Mouse (Mus musculus) layer of hippocampus, adult 2 months (tissue): ENCODE measurements around the gene Rpl4. TPM values are rescaled to one million over a fixed set of nuclear protein-coding genes. Genes with fewer than 3 reads are reported as not detected.

Experiments used
- DNase-seq, 2 experiments: peaks; one replicate each; pipeline ENCODE4 v3.0.0; 2022; ENCODE audit warnings: low spot score in 2 of 2
- H3K27ac ChIP-seq: fragments of 200-600 bp; 2 replicates; pipeline ENCODE4 v1.8.1; 2022
- H3K4me3 ChIP-seq: fragments of 200-600 bp; 2 replicates; pipeline ENCODE4 v1.8.1; 2022; ENCODE audit warnings: mild to moderate bottlenecking
- CTCF ChIP-seq: fragments of 200-600 bp; conservative IDR thresholded peaks from 2 replicates; pipeline ENCODE4 v1.8.1; 2022; ENCODE audit warnings: antibody characterized with exemption, mild to moderate bottlenecking, moderate library complexity
- microRNA-seq, 2 experiments: library from miRNA; unstranded; fragments of <30 nt; microRNA quantifications; one replicate each; pipeline ENCODE4 v1.2.0; 2021
- total RNA-seq, 2 experiments: library from RNA; stranded (reverse); gene quantifications; 2 replicates each; pipeline ENCODE4 v1.2.3; 2021

Rpl4 gene
- total RNA-seq, 2 experiments from 2014 or later, result 607 to 624 TPM

DNA sequence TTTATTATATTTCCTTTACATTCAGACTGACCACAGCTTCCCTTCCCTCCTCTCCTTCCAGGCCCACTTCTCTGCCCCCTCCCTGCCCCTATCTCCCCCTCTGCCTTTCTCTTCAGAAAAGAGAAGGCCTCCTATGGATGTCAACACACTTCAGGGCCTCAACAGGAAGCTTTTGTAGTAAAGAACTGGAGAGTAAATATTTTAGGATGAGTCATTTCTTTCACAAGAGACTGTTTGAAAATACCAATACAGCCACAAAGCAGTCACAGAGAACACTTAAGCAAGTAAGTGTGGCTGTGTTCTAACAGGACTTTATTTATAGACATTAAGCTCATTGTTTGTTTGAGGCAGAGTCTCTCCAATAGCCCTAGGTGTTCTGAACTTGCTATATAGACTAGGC, 29.2 kb downstream of the Rpl4 start:
- Histone ChIP-seq H3K4me3 (no peak overlapping the region), H3K27ac (no peak overlapping the region)
- no peak for TF ChIP-seq CTCF
- no peak for DNase-seq

DNA sequence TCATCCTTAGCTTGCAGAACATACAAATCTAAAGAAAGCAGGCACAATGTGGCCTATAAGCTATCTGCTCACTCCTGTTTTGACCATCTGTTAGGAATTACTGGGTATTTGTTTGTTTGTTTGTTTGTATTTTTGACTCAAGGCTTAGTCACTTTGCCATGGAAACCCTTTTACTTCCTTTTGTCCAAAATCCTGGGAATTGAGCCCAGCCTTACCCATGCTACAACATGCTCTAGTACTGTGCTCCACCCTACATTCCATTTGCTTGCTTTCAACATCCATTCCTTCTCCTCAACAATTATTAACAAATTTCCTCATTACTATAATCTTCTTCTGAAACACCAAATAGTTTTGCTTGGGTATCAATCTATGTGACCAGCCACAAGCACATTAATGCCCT, 29.7 kb downstream of the Rpl4 start:
- Histone ChIP-seq H3K4me3 (no peak overlapping the region), H3K27ac (no peak overlapping the region)
- TF ChIP-seq CTCF, result no peak
- no peak for DNase-seq

DNA sequence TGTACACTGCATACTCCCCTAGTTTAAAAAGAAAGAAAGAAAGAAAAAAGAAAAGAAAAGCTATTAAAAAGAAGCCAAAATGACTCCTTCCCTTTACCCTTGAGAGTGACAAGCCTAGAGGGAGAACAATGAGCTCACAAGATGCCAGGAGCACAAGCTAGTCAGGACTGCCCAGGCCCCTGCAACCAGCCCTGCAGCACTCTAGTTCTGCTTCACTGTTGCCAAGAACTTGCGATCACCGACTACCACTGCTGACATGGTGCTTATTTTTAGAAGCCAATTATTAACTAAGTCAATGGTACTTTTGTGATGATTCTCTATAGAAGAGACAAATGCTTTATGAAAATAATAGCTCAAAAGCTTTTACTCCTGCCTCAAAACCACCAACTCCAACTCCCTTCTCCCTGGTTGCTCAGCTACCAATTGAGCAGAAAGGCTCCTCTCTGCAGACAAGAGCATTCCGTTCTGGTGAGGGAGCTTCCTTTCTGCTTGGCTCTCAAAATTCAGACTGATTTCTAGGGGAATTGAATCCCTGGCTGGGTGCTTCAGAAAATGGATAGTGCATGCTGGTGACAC, 34.4 kb downstream of the Rpl4 start:
- H3K27ac ChIP-seq, result peak overlapping the region; percentile 91
- H3K4me3 ChIP-seq, result no peak overlapping the region
- TF ChIP-seq CTCF, result no peak
- DNase-seq, result no peak

DNA sequence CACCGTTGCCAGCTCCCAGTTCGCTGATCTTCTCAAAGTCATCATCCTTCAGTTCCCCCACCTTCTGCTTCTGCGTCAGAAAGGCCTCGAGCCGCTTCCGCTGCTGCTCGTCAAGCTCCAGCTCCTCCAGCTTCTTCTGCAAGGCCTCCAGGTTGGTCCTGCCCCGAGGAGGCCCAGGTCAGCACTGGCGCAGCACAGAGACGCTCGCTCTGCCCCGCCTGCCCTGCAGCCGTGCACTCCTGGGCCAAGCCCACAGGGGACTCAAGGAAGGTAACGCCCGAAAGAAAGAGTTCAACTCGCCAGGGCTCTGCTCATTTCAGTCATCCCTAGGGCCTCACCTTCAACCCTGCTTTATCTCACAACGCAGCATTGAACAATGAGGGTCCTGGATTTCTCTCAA, 41.3 kb downstream of the Rpl4 start:
- no peak for DNase-seq
- Histone ChIP-seq H3K27ac (no peak overlapping the region; the same call in 1 of the 2 replicates), H3K4me3 (no peak overlapping the region)
- no peak for TF ChIP-seq CTCF

DNA sequence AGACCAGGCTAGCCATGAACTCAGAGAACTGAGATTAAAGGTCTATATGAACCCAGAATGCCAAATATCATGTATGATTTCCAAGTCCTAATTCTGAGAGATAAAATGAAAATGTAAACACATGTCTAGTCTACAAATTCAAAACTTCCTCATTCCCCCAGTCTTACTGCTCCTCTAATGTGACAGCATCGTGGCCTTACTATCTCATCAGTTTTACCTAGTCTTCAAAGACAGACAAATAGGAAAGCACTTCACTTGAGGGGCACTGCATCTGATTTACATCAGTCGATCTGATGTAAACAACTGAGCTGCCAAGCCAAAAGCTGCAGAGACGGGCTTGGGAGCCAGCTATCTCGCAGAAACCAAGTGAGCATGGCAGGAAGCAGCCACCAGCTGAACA, 42.9 kb downstream of the Rpl4 start:
- no peak overlapping the region for H3K4me3 ChIP-seq
- no peak for DNase-seq
- H3K27ac ChIP-seq, result peak overlapping the region; percentile 32; the same call in 1 of the 2 replicates
- TF ChIP-seq CTCF, result no peak

DNA sequence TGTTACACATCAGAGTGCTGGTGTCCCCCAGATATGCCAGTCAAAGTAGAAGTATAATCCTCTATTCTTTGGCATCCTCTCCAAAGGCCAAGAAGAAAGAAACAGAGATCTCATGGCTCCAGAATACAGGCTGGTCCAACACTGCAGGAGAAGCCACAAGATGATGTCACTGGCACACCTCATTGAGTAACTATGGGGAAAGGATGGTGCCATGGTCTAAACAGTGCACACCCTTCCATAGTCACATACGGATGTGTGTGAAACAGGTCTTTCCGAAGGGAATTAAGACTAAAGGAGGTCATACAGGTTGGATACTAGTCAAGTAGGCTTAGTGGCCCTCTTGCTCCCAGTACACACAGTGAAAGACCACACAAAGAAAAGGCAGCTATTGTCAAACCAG, 43.5 kb downstream of the Rpl4 start:
- no peak for DNase-seq
- TF ChIP-seq CTCF, result no peak
- H3K4me3 ChIP-seq, result no peak overlapping the region
- H3K27ac ChIP-seq, result peak overlapping the region; percentile 32; the same call in 1 of the 2 replicates

DNA sequence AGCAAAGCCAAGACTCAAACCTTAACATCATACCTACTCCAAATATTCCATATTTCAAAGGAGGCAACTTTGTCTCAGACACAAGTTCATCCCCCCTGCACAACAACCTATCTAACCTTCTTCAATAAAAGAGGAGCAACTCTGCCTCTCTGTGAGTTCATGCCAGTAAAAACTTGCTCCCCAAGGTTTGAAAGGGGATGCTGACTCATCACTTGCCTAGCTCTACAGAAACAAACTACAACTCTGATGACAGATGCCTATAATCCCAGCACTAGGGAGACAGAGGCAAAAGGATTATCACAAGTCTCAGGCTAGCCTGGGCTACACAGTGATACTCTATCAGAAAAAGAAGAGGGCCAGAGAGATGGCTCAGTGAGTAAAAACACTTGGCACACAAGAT, 44.7 kb downstream of the Rpl4 start:
- DNase-seq, result no peak
- no peak for TF ChIP-seq CTCF
- H3K27ac ChIP-seq, result no peak overlapping the region
- no peak overlapping the region for H3K4me3 ChIP-seq

DNA sequence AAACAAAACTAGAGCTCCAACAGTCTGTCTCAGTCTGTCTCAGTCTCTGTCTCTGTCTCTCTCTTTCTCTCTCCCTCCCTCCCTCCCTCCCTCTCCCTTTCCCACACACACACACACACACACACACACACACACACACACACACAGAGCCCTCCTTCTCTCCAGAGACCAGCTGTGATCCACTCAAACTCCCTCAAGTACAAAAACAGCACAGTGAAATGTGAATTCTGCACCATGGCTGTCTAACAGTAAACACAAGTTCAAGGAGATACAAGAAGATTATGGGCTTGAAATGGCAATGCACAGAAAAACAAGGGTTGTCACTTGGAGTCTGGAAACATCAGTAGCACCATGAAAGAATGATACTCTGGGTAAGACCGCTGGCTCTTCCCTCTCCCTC, 46.1 kb downstream of the Rpl4 start:
- no peak for TF ChIP-seq CTCF
- no peak overlapping the region for H3K4me3 ChIP-seq
- H3K27ac ChIP-seq, result peak overlapping the region; percentile 54
- no peak for DNase-seq

DNA sequence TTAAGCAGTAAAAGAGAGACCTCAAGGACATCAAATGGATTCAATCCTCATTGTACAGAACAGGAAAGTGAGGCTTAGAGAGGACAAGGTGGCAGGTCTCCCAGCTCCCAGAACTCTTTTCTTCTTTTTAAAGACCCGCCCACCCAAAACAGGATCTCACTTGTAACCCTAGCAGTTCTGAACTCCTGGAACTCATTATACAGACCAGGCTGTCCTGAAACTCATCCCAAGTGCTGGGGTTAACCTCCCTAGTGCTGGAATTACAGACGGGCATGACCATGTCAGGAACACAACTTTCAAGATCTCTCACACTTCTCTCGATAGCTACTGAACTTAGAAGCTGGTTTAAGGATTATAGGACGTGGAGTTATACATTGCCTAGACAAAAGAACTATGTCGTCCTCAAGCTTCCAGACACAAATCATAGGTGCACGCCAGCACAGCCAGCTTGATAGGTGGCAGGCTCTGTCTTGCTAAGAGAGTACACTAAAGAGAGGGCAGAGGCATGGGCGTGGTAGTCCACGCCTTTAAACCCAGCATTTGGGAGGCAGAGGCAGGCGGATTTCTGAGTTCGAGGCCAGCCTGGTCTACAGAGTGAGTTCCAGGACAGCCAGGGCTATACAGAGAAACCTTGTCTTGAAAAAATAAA, 46.7 kb downstream of the Rpl4 start:
- no peak for TF ChIP-seq CTCF
- peak overlapping the region; percentile 62 for H3K27ac ChIP-seq
- no peak for DNase-seq
- no peak overlapping the region for H3K4me3 ChIP-seq

DNA sequence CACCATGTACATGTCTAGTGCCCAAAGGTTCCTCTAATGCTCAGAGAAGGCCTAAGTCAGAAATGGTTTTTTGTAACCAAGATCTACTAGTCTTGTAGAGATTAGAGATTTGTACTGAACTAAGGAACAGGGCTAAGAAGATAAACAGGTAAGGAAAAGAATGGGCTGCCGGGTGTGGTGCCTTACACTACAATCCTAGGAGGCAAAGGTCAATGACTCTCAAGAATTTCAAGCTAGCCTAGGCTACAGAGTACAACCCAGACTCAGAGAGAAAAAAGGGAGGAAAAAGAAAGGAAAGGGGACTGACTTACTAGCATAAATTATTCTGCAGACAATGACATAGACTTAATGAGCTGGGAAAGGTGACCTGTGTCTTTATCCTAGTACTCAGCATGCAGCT, 47.4 kb downstream of the Rpl4 start:
- Histone ChIP-seq H3K4me3 (no peak overlapping the region), H3K27ac (peak overlapping the region; percentile 62)
- no peak for DNase-seq
- TF ChIP-seq CTCF, result no peak

DNA sequence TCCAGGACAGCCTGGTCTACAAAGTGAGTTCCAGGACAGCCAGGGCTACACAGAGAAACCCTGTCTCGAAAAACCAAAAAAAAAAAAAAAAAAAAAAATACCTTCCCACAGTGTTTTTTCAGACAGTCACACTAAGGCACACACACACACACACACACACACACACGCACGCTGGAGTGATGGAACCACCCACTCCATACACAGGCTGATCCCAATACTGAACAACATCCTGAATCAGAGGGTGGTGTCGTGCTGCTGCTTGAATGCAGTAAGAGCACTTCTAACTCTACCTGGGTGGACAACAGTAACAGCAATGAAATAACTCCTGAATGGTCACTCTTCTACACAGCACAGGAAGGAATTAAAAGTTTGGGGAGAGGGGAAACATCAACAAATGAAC, 48.3 kb downstream of the Rpl4 start:
- peak in 1 of 2 experiments; percentile 45 for DNase-seq
- Histone ChIP-seq H3K27ac (peak overlapping the region; percentile 73), H3K4me3 (no peak overlapping the region)
- TF ChIP-seq CTCF, result no peak

DNA sequence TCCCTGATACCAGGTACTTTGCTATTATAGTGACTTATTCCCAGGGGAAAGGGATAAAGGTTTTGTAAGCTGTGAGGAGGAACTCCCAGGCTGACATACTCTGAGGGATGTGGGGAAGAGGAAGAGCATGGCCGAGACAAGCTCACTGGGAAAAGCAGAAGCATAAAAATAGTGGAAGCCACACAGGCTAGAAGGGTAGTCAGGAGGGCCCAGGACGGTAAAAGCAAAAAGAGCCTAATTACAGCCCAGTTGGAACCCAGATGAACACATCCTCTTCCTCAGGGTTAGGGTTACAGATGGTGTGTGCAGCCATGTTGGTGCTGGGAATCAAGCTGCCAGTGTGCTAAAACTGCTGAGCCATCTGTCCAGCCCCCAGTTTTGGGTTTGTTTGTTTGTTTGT, 48.9 kb downstream of the Rpl4 start:
- H3K27ac ChIP-seq, result peak overlapping the region; percentile 73
- TF ChIP-seq CTCF, result no peak
- DNase-seq, result no peak

DNA sequence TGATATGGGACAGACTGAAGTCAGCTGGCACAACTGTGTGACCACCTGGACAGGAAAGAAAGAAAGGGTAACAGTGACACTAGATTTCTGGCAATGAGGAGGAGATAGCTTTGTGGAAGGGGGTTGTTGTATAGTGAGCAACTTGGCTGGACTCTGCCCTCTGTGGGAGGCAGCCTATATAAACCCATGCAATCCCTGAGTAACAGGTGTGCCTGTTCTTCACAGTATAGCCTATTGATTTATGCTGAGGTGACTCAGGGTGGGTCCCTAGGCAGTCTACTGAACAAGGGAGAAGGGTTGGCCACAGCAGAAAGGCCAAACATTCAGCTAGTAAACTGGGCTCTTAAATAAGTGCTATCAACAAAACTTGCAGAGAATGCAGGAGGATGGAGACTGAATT, 52.6 kb downstream of the Rpl4 start:
- Histone ChIP-seq H3K4me3 (no peak overlapping the region), H3K27ac (peak overlapping the region; percentile 2; the same call in 1 of the 2 replicates)
- no peak for DNase-seq
- no peak for TF ChIP-seq CTCF

More for the DNA sequence above, 48.9 kb downstream of the Rpl4 start:
- no peak overlapping the region for H3K4me3 ChIP-seq

DNA sequence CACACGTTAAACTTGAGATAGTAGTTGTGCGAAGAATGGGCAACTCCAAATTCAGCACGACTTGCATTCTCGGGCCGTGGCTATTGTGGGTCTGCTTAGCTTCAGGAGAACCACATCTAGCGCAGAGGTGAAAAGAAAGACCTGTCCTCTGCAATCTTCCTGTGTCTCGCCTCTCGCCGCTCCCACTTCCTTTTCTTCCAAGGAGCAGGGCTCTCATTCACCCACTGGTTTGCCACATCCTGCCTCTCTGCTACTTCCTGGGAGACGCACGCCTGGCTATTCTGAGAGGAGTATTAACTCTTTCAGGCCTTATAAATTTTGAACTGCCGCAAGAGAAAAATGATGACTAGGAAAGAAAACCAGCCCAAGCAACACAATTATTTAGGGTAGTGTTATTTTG, 54.6 kb downstream of the Rpl4 start:
- H3K4me3 ChIP-seq, result no peak overlapping the region
- TF ChIP-seq CTCF, result no peak
- DNase-seq, result no peak
- peak overlapping the region; percentile 6; the same call in 1 of the 2 replicates for H3K27ac ChIP-seq

Small RNA genes lying within 50 kb of the gene (microRNA-seq; reads per million reads assigned to microRNA genes)
- gene Gm24106, result 0 reads per million in 2 experiments

Other genes starting within 250 kb of the Rpl4 start
- 1 to 10 TPM; 2.1 to 2.3 TPM for gene Smad6, start 151.3 kb upstream of the Rpl4 start, total RNA-seq
- not detected for gene Lctl, start 56.2 kb upstream of the Rpl4 start, total RNA-seq
- gene Zwilch, start 271 bp upstream of the Rpl4 start, total RNA-seq, result 1 to 10 TPM; 2.6 to 4.8 TPM
- gene Snapc5, start 5.9 kb downstream of the Rpl4 start, total RNA-seq, result 10 to 100 TPM; 15.0 to 19.6 TPM
- gene Uchl4, start 61.8 kb downstream of the Rpl4 start, total RNA-seq, result 1 to 10 TPM; 2.8 to 2.9 TPM
- 100 to 1,000 TPM; 329 to 346 TPM for gene Map2k1, start 80.3 kb downstream of the Rpl4 start, total RNA-seq
- gene Tipin, start 108.2 kb downstream of the Rpl4 start, total RNA-seq, result 10 to 100 TPM; 15.4 to 21.7 TPM
- gene Dis3l, start 167.9 kb downstream of the Rpl4 start, total RNA-seq, result 10 to 100 TPM; 27.3 to 29.3 TPM
- 10 to 100 TPM; 14.1 to 18.5 TPM for gene Megf11, start 212.3 kb downstream of the Rpl4 start, total RNA-seq